Mouse (Mus musculus) megakaryocyte-erythroid progenitor cell, adult 5 weeks (primary cell): ENCODE data around the gene St6galnac3. TPM values are rescaled to one million over a fixed set of nuclear protein-coding genes. Genes with fewer than 3 reads are reported as not detected.

ENCODE experiments used
- polyA plus RNA-seq: library from polyadenylated mRNA; stranded (reverse); fragments of >175 nt; gene quantifications from 2 replicates; pipeline ENCODE4 v1.2.3, GENCODE M21; 2012

St6galnac3 gene
- polyA plus RNA-seq: 0.44 and 0.45 TPM in 2 replicates

GRCm38 (mm10) chr3:153724701-153725668 lies at the start of gene St6galnac3:
Gene St6galnac3 (minus strand): TSS chr3:153725174.

Other genes with a start within 250 kb of the St6galnac3 start
- gene Asb17, start 119.0 kb upstream of the St6galnac3 start, polyA plus RNA-seq: 0.02 TPM in 1 of 2 replicates, not detected in the other
- not detected in 2 replicates for gene Msh4, start 181.0 kb upstream of the St6galnac3 start, polyA plus RNA-seq
- gene Rabggtb, start 187.8 kb upstream of the St6galnac3 start, polyA plus RNA-seq: 14.2 and 20.0 TPM in 2 replicates
- 10.5 and 13.7 TPM in 2 replicates for gene Acadm, start 219.5 kb upstream of the St6galnac3 start, polyA plus RNA-seq
- not detected in 2 replicates for gene Slc44a5, start 248.3 kb upstream of the St6galnac3 start, polyA plus RNA-seq